Mouse (Mus musculus): ENCODE measurements around the gene Drd3. TPM values are rescaled to one million over a fixed set of nuclear protein-coding genes. Genes with fewer than 3 reads are reported as not detected.

Drd3 gene
- total and polyA plus RNA-seq, 3 experiments = not detected

DNA sequence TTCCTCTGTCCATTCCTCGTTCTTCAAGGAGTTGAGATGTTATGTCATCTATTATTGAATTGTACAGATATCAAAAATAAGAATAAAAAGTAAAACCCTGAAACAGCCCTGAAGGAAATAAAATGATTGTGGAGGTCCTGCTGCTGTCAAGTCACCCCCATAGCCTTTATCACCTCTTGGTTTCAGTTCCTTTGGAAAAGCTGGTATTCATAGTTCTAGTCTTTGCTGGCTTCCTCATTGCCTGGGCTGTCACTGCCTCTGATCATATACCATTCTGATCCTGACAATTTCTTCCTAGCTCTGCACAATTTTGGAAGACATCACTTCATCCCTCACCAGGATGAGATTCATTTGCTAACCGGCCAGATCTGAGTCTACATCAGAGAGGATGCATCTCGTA is 23.1 kb downstream of the Drd3 start:
- no peak for ATAC-seq (ENCODE audit: extremely low read depth, insufficient number of reproducible peaks, low FRiP score, poor library complexity, severe bottlenecking)
- DNase-seq (ENCODE audit: low spot score) = no peak
- TF ChIP-seq POLR2AphosphoS5 (IDR thresholded peaks at IDR 0.05; ENCODE audit: insufficient replicate concordance, low read depth, low read length) (no peak), TAL1 (conservative IDR thresholded peaks at IDR 0.05; ENCODE audit: low read depth, low read length) (no peak), CTCF (IDR thresholded peaks at IDR 0.05; ENCODE audit: low read depth, low read length) (no peak), GATA1 (IDR thresholded peaks at IDR 0.05; ENCODE audit: borderline replicate concordance, low read length) (no peak), GATA2 (IDR thresholded peaks at IDR 0.05; ENCODE audit: borderline replicate concordance, low read depth, low read length) (no peak)

GRCm38 (mm10) chr16:43799541-43799940 is 45.7 kb downstream of the Drd3 start:
- Histone ChIP-seq H3K9me3 (replicated peaks) (no peaks in the 10 kb centered on the region), H3K36me3 (replicated peaks) (no peaks in the 10 kb centered on the region), H3K27me3 (ENCODE audit: insufficient read depth, low read length) (peaks cover 3% of the 10 kb centered on the region; the same call in 1 of the 2 replicates), H3K4me3 (ENCODE audit: low read depth, low read length) (no peak overlapping the region), H3K4me1 (ENCODE audit: insufficient read depth, low read depth, low read length) (no peaks in the 10 kb centered on the region)
- no peak for DNase-seq (ENCODE audit: low spot score)
- no peak for ATAC-seq (ENCODE audit: extremely low read depth, insufficient number of reproducible peaks, low FRiP score, poor library complexity, severe bottlenecking)
- TF ChIP-seq GATA2 (IDR thresholded peaks at IDR 0.05; ENCODE audit: borderline replicate concordance, low read depth, low read length) (no peak), CTCF (IDR thresholded peaks at IDR 0.05; ENCODE audit: low read depth, low read length) (no peak), TAL1 (conservative IDR thresholded peaks at IDR 0.05; ENCODE audit: low read depth, low read length) (no peak)

More for the DNA sequence above, 23.1 kb downstream of the Drd3 start:
- Histone ChIP-seq H3K4me3 (ENCODE audit: low read depth, low read length) (no peak overlapping the region), H3K27me3 (ENCODE audit: insufficient read depth, low read length) (no peaks in the 10 kb centered on the region), H3K36me3 (replicated peaks) (no peaks in the 10 kb centered on the region), H3K9me3 (replicated peaks) (no peaks in the 10 kb centered on the region), H3K4me1 (ENCODE audit: insufficient read depth, low read depth, low read length) (no peaks in the 10 kb centered on the region)

GRCm38 (mm10) chr16:43800119-43800721 is 46.4 kb downstream of the Drd3 start:
- DNase-seq (ENCODE audit: low spot score) (no peak), ATAC-seq (ENCODE audit: extremely low read depth, insufficient number of reproducible peaks, low FRiP score, poor library complexity, severe bottlenecking) (no peak)
- Histone ChIP-seq H3K36me3 (replicated peaks) (no peaks in the 10 kb centered on the region), H3K27me3 (ENCODE audit: insufficient read depth, low read length) (peaks cover 3% of the 10 kb centered on the region; the same call in 1 of the 2 replicates), H3K4me3 (ENCODE audit: low read depth, low read length) (no peak overlapping the region), H3K4me1 (ENCODE audit: insufficient read depth, low read depth, low read length) (no peaks in the 10 kb centered on the region), H3K9me3 (replicated peaks) (no peaks in the 10 kb centered on the region)
- no peak for TF ChIP-seq GATA1 (IDR thresholded peaks at IDR 0.05; ENCODE audit: borderline replicate concordance, low read length)
- no peak for TF ChIP-seq GATA2 (IDR thresholded peaks at IDR 0.05; ENCODE audit: borderline replicate concordance, low read depth, low read length)
- no peak for TF ChIP-seq POLR2AphosphoS5 (IDR thresholded peaks at IDR 0.05; ENCODE audit: insufficient replicate concordance, low read depth, low read length)
- TF ChIP-seq TAL1 (conservative IDR thresholded peaks at IDR 0.05; ENCODE audit: low read depth, low read length) = no peak
- no peak for TF ChIP-seq CTCF (IDR thresholded peaks at IDR 0.05; ENCODE audit: low read depth, low read length)

DNA sequence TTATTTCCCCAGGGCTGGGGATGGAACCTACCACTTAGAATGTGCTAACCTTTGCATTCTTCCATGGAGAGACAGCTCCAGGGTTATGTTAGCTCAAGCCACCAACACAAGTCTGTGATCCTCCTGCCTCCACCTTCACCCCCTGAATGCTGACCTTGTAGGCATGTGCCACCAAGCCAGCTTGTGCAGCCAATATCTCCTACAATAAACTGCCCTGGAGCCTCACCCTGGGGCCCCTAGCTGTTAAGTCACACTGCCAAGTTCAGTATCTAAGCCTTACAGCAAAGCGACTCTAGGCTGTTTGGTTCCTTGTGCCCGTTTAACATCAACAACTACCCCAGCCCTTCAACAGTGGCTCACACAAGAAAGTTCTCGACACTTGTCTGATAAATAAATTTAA is 47.3 kb downstream of the Drd3 start:
- peaks cover 3% of the 10 kb centered on the region; the same call in 1 of the 2 replicates for H3K27me3 ChIP-seq (ENCODE audit: insufficient read depth, low read length)
- H3K36me3 ChIP-seq (replicated peaks) = no peaks in the 10 kb centered on the region
- H3K4me3 ChIP-seq (ENCODE audit: low read depth, low read length) = no peak overlapping the region
- no peak for TF ChIP-seq GATA1 (IDR thresholded peaks at IDR 0.05; ENCODE audit: borderline replicate concordance, low read length)
- no peak for TF ChIP-seq POLR2AphosphoS5 (IDR thresholded peaks at IDR 0.05; ENCODE audit: insufficient replicate concordance, low read depth, low read length)
- no peak for TF ChIP-seq TAL1 (conservative IDR thresholded peaks at IDR 0.05; ENCODE audit: low read depth, low read length)
- no peak for TF ChIP-seq GATA2 (IDR thresholded peaks at IDR 0.05; ENCODE audit: borderline replicate concordance, low read depth, low read length)
- TF ChIP-seq CTCF (IDR thresholded peaks at IDR 0.05; ENCODE audit: low read depth, low read length) = no peak
- H3K9me3 ChIP-seq (replicated peaks) = no peaks in the 10 kb centered on the region
- H3K4me1 ChIP-seq (ENCODE audit: insufficient read depth, low read depth, low read length) = no peaks in the 10 kb centered on the region
- ATAC-seq (ENCODE audit: extremely low read depth, insufficient number of reproducible peaks, low FRiP score, poor library complexity, severe bottlenecking) = no peak
- no peak for DNase-seq (ENCODE audit: low spot score)

DNA sequence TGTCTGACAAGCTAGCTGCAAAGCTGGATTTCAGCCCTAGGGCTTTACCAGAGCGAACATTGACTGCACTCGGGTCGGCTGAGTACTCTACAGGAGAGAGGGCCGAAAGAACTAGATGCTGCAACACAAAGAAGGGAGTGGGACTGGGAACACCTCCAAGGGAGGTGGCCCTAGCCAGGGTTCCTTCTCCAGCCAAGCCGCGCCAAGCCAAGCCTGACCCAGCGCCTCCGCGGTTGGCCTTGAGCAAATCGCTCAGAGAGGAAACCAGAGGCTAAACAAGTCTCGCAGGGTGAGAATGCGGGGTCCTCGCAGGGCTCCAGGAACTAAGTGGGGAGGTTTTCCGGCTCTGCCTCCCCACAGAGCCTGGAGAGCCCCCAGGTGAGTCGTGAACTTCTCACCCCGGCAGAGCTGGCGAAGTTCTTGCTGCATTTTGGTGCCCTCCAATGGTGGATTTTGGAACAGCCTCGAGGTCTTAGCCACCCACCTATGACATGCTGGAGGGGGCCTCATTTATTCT is 48.0 kb downstream of the Drd3 start:
- H3K9me3 ChIP-seq (replicated peaks) = no peaks in the 10 kb centered on the region
- no peaks in the 10 kb centered on the region for H3K36me3 ChIP-seq (replicated peaks)
- TF ChIP-seq POLR2AphosphoS5 (IDR thresholded peaks at IDR 0.05; ENCODE audit: insufficient replicate concordance, low read depth, low read length) (no peak), GATA2 (IDR thresholded peaks at IDR 0.05; ENCODE audit: borderline replicate concordance, low read depth, low read length) (no peak), GATA1 (IDR thresholded peaks at IDR 0.05; ENCODE audit: borderline replicate concordance, low read length) (no peak), TAL1 (conservative IDR thresholded peaks at IDR 0.05; ENCODE audit: low read depth, low read length) (no peak), CTCF (IDR thresholded peaks at IDR 0.05; ENCODE audit: low read depth, low read length) (no peak)
- ATAC-seq (ENCODE audit: extremely low read depth, insufficient number of reproducible peaks, low FRiP score, poor library complexity, severe bottlenecking) (no peak; the same call in 1 of the 2 replicates), DNase-seq (ENCODE audit: low spot score) (peak; percentile 25)
- H3K27me3 ChIP-seq (ENCODE audit: insufficient read depth, low read length) = peaks cover 3% of the 10 kb centered on the region; the same call in 1 of the 2 replicates
- no peaks in the 10 kb centered on the region for H3K4me1 ChIP-seq (ENCODE audit: insufficient read depth, low read depth, low read length)
- no peak overlapping the region for H3K4me3 ChIP-seq (ENCODE audit: low read depth, low read length)

- Histone ChIP-seq H3K4me1 (ENCODE audit: insufficient read depth, low read depth, low read length) (no peaks in the 10 kb centered on the region), H3K27me3 (ENCODE audit: insufficient read depth, low read length) (peaks cover 3% of the 10 kb centered on the region; the same call in 1 of the 2 replicates), H3K36me3 (replicated peaks) (no peaks in the 10 kb centered on the region), H3K4me3 (ENCODE audit: low read depth, low read length) (no peak overlapping the region), H3K9me3 (replicated peaks) (no peaks in the 10 kb centered on the region)
- ATAC-seq (ENCODE audit: extremely low read depth, insufficient number of reproducible peaks, low FRiP score, poor library complexity, severe bottlenecking) (no peak), DNase-seq (ENCODE audit: low spot score) (no peak)
- no peak for TF ChIP-seq CTCF (IDR thresholded peaks at IDR 0.05; ENCODE audit: low read depth, low read length)
- no peak for TF ChIP-seq GATA1 (IDR thresholded peaks at IDR 0.05; ENCODE audit: borderline replicate concordance, low read length)
- no peak for TF ChIP-seq GATA2 (IDR thresholded peaks at IDR 0.05; ENCODE audit: borderline replicate concordance, low read depth, low read length)
- TF ChIP-seq POLR2AphosphoS5 (IDR thresholded peaks at IDR 0.05; ENCODE audit: insufficient replicate concordance, low read depth, low read length) = no peak
- TF ChIP-seq TAL1 (conservative IDR thresholded peaks at IDR 0.05; ENCODE audit: low read depth, low read length) = no peak
Measured at GRCm38 (mm10) chr16:43802466-43802865, 48.6 kb downstream of the Drd3 start.

Measured in G1E (cell line).